In the genomic region with DNA sequence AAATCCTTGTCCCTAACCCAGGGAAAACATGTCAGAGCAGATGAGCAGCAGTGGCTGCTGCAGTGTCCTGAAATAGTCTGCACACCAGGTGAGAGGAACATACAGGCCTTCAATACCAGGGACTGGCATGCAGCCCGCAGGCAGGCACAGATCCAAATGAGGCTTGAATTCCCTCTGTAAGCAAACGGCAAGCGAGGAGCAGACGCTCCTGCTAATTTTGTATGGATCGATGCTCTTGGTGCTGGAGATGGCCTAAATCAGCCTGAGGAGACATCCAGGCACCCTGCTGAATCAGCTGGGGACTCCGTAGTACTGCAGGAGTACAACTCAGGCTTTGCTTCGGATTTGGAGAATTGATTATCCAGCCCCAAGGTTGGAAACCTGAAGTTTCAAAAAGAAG, we compare ENCODE assay signal across 9 mouse cellular contexts.
A peak's percentile ranks its signal among the peaks of the same experiment; 100 is the strongest.
DNase-seq lines count a peak whose midpoint lies in the region; ATAC-seq lines count a peak whose summit lies in the region.
"Had no signal": no experiment of that assay in that cellular context is flagged by ENCODE, and none has a peak within 500 bp of the region (broad histone marks: within the 10 kb centered on the region; RNA-seq: fewer than 3 reads in every experiment).

No protein-coding gene starts in this region.

- peak; percentile 85 for DNase-seq in heart, adult 11 months
- DNase-seq in adrenal gland, postnatal 25 days = peak; percentile 40
- peak; percentile 92 to 94 for DNase-seq in cerebellum, postnatal 25 days
- DNase-seq in layer of hippocampus, adult 8-10 months (ENCODE audit: low spot score in 2 of 2) = peak; percentile 9 to 44
- no peak for DNase-seq in spleen, adult 12 weeks (ENCODE audit: low spot score)
- no peak for DNase-seq in embryo, embryonic 10.5 days (ENCODE audit: low spot score)
- DNase-seq in thymus, postnatal 4 days = no peak

- H3K4me1 ChIP-seq in heart, embryonic 12.5 days (replicated peaks) = 0 out of 2 replicates have a peak, but pooled peaks cover 4% of the 10 kb centered on the region

- H3K27ac ChIP-seq in heart, embryonic 12.5 days (ENCODE audit: poor library complexity, severe bottlenecking) = no peak overlapping the region

- no peaks in the 10 kb centered on the region for H3K27me3 ChIP-seq in heart, embryonic 12.5 days (replicated peaks)

- no peaks in the 10 kb centered on the region for H3K36me3 ChIP-seq in heart, embryonic 12.5 days

- no peak overlapping the region for H3K9ac ChIP-seq in heart, embryonic 12.5 days

- ATAC-seq in heart, embryonic 12.5 days (ENCODE audit: insufficient number of reproducible peaks, low FRiP score) = no peak

- no peaks in the 10 kb centered on the region for H3K9me3 ChIP-seq in heart, embryonic 12.5 days (replicated peaks)
- H3K9me3 ChIP-seq: megakaryocyte, embryonic 14.5 days had no signal

- H3K4me3 ChIP-seq in heart, embryonic 12.5 days = no peak overlapping the region
- H3K4me3 ChIP-seq: megakaryocyte, embryonic 14.5 days had no signal

- 78% methylated on average over 7 of the region's 7 CpGs for WGBS in heart, embryonic 12.5 days

- no peak overlapping the region for H3K4me2 ChIP-seq in heart, embryonic 12.5 days

Comparison
In these comparisons a context has a peak if more than half of its experiments do, and no peak if none do; other contexts are left out.
1. DNase-seq: peak in heart, adult 11 months (single experiment), adrenal gland, postnatal 25 days (single experiment), cerebellum, postnatal 25 days (2 of 2) and layer of hippocampus, adult 8-10 months (2 of 2); none in spleen, adult 12 weeks (single experiment), embryo, embryonic 10.5 days (single experiment) and thymus, postnatal 4 days (single experiment).